Mouse (Mus musculus) thymus, adult 18-20 months (tissue): Measurements from ENCODE around the gene Prkg2.

Experiments
- DNase-seq, 2 experiments: peaks; one replicate each; pipeline ENCODE4 v3.0.0; 2022; ENCODE audit warnings: mixed read lengths in 2 of 2

The Prkg2 gene

GRCm38 (mm10) chr5:99036596-99037441 lies at the start of gene Prkg2:
Gene Prkg2, minus strand, starts transcription at chr5:99037351.
- no peak for DNase-seq

DNA sequence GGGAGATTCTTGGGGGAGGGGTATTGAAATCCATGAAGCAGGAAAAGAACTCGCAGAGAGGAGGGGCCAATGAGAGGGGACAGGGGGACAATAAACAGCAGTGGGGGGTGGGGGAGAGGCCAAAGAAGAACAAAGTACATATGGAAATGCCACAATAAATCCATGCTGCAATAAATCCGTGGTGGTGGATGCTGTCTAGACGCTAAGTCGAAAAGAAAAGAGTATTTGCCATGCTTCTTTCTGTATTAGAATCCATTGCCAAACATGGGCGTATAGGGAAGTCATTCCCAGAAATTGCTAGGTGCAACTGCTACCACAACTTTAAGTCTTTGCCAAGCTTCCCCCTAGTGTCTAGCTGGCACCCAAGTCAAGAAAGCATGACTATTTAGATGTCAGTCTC lies 46.8 kb upstream of the Prkg2 start:
- no peak for DNase-seq

GRCm38 (mm10) chr5:99078375-99078774 lies 41.2 kb upstream of the Prkg2 start:
- DNase-seq, result no peak

GRCm38 (mm10) chr5:99068391-99068790 lies 31.2 kb upstream of the Prkg2 start:
- no peak for DNase-seq

- no peak for DNase-seq
These were observed 25.4 kb upstream of the Prkg2 start for GRCm38 (mm10) chr5:99062582-99062981.

GRCm38 (mm10) chr5:99039021-99039420 lies 1.9 kb upstream of the Prkg2 start:
- no peak for DNase-seq

GRCm38 (mm10) chr5:99037442-99037811 lies 276 bp upstream of the Prkg2 start:
- DNase-seq, result no peak

- no peak for DNase-seq
These were observed 1.2 kb downstream of the Prkg2 start for GRCm38 (mm10) chr5:99035961-99036360.

- no peak for DNase-seq
These were observed 5.5 kb downstream of the Prkg2 start for GRCm38 (mm10) chr5:99031551-99032149.

DNA sequence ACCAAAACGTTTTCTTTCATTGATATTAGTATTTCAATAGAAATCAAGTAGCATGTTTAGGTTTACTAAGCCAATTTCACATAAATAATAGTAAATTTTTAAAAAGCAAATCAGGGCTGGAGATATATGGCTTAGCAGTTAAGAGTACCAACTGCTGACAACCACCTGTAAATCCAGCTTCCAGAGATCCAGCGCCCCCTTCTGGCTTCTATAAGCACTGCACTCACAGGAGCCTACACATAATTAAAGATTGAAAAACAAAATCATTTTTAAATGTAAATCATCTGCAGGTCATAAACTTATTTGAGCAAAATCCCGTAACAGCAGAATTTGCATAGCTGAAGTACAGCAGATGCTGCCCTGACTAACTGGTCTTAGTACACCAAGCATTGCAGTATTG lies 10.8 kb downstream of the Prkg2 start:
- no peak for DNase-seq

DNA sequence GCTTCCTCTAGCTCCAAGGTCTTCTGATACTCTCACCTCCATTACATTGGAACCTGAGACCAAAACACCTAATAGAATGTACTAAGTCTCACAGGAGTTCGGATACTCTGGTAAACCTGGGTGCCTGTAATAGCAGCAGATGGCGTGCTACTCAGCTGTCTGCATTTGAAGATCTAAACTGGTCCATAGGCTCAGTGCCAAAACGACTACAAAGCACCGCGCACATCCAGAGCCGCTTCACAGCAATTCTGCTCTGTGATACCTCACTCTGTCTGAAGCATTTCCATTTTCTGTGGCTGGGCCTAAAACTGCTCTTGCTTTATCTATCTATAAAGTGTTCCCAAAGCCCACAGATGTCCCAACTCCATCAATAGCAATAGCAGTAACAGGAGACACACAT lies 17.4 kb downstream of the Prkg2 start:
- DNase-seq, result no peak

- no peak for DNase-seq
These were observed 22.0 kb downstream of the Prkg2 start for GRCm38 (mm10) chr5:99015140-99015539.

DNA sequence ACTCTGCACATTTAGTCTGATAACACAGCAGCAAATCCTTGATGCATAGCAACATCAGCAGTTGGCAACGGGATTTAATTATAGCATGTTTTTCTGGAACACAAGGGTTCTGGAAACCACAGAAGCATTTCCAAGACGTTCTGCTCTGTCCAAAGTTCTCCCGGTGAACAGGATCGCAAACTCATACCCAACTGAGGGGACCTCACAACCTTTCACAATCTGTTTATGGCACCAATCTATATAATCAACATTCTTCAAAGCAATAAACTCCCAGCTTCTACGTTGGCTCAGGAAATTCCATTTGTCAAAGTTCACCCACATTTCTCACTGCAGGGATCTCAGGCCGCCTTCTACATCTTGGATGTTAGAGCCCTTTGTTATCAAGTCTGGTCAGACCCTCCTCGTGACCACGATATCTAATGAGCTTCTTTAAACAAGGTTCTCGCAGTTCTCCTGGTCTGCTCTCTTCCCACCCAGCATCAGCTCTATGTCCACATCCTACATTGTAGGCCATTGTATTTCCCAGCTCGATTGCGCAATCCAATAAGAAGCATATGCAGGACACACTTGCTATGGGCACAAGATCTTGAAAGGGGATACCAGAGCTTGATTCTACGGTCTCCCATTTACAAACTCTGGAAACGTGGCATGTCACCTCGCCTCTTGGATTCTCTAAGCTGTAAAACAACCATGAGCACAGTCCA lies 26.6 kb downstream of the Prkg2 start:
- no peak for DNase-seq

- DNase-seq, result no peak
These were observed 39.0 kb downstream of the Prkg2 start for GRCm38 (mm10) chr5:98998104-98998503.

- DNase-seq, result no peak
These were observed 41.4 kb downstream of the Prkg2 start for GRCm38 (mm10) chr5:98995767-98996166.

DNA sequence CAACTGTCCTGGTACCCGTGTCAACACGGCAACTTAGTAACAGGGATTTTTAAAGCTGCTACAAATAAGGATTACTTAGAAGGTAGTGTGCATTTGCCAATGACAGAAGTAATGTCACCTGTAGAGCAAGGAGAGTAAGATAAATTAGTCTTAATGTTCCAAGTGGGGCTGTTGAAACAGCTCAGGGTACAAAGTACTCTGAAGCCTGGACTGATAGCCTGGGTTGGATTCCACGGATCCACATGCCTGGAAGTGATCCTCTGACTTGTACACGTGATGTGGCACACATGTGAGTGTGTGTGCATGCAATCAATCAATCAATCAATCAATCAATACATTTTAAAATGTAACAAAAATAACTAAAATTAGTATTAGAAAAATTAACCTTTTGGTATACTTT lies 45.6 kb downstream of the Prkg2 start:
- DNase-seq, result no peak

- DNase-seq, result no peak
These were observed 49.5 kb downstream of the Prkg2 start for GRCm38 (mm10) chr5:98987634-98988033.

GRCm38 (mm10) chr5:98987116-98987515 lies 50.0 kb downstream of the Prkg2 start:
- DNase-seq, result no peak

DNA sequence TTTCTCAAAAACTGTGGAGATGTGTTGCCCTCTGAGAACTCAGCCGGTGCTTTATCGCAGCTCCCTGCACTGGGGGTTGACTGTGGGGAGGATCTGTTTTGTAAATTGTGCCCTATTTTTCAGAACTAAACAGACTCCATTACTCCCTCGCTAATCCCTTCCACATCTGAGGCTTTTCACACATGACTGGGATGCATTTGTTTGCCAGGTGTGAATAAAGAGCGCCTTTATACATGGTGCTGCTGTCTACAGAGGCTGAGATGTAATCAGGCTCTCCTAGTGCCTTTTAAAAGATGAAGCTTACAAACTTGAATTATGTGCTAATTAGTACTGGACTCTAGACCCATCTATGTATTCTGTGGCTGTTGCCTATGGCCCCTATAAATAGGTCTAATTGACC lies 50.7 kb downstream of the Prkg2 start:
- DNase-seq, result no peak

DNA sequence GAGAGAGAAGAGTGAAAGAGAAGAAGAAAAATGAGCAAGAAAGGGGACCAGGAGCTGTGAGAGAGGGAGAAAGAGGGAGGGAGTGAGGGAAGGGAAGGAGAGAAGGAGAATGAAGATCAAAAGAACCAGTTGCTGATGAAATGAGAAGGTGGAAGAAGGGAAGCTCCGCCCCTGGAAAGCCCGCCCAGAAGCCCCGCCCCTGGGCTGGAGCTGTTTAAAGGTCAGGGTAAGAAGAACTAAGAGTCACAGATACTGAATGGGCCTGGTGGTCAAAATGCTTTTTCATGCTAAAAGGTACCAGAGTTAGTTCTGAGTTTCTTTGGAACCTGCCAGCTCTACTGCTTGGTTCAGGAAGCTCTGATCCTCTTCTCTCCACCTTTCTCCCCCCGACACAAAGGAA lies 51.1 kb downstream of the Prkg2 start:
- DNase-seq, result no peak

- no peak for DNase-seq
These were observed 52.1 kb downstream of the Prkg2 start for GRCm38 (mm10) chr5:98985077-98985476.

GRCm38 (mm10) chr5:98981304-98981703 lies 55.8 kb downstream of the Prkg2 start:
- DNase-seq, result no peak

- no peak for DNase-seq
These were observed 58.8 kb downstream of the Prkg2 start for GRCm38 (mm10) chr5:98978316-98978715.
